Mouse (Mus musculus): ENCODE measurements around the gene Stk33. TPM values are rescaled to one million over a fixed set of nuclear protein-coding genes. Genes with fewer than 3 reads are reported as not detected.
A peak's percentile ranks its signal among the peaks of the same experiment; 100 is the strongest.

Gene Stk33
- polyA plus RNA-seq, 1 experiment from 2014 or later = 7.8 TPM

- Histone ChIP-seq H3K27me3 (replicated peaks) (no peaks in the 10 kb centered on the region), H3K27ac (peak overlapping the region; percentile 67), H3K9ac (no peak overlapping the region), H3K4me3 (no peak overlapping the region), H3K4me2 (no peak overlapping the region), H3K36me3 (replicated peaks) (no peaks in the 10 kb centered on the region), H3K9me3 (no peaks in the 10 kb centered on the region), H3K4me1 (peaks cover 45% of the 10 kb centered on the region)
- no peak for ATAC-seq (replicated peaks)
- 18% methylated on average over 5 of the region's 5 CpGs for WGBS
These were observed 204.4 kb downstream of the Stk33 start for GRCm38 (mm10) chr7:109234476-109234875.

- 13% methylated on average over 11 of the region's 11 CpGs for WGBS
- no peak overlapping the region for H3K4me2 ChIP-seq
- peaks cover 45% of the 10 kb centered on the region for H3K4me1 ChIP-seq
- no peaks in the 10 kb centered on the region for H3K27me3 ChIP-seq (replicated peaks)
- no peaks in the 10 kb centered on the region for H3K9me3 ChIP-seq
- H3K4me3 ChIP-seq = no peak overlapping the region
- no peaks in the 10 kb centered on the region for H3K36me3 ChIP-seq (replicated peaks)
- ATAC-seq (replicated peaks) = peak; percentile 89
- H3K27ac ChIP-seq = peak overlapping the region; percentile 72
- no peak overlapping the region for H3K9ac ChIP-seq
These were observed 207.0 kb downstream of the Stk33 start for GRCm38 (mm10) chr7:109231881-109232321.

GRCm38 (mm10) chr7:109231307-109231706, 207.6 kb downstream of the Stk33 start:
- Histone ChIP-seq H3K4me1 (peaks cover 45% of the 10 kb centered on the region), H3K4me2 (no peak overlapping the region), H3K27me3 (replicated peaks) (no peaks in the 10 kb centered on the region), H3K27ac (peak overlapping the region; percentile 68), H3K4me3 (no peak overlapping the region), H3K9ac (no peak overlapping the region), H3K9me3 (no peaks in the 10 kb centered on the region), H3K36me3 (replicated peaks) (no peaks in the 10 kb centered on the region)
- WGBS = 21% methylated on average over 5 of the region's 5 CpGs
- peak; percentile 37 for ATAC-seq (replicated peaks)

- no peak overlapping the region for H3K4me2 ChIP-seq
- no peak overlapping the region for H3K9ac ChIP-seq
- 8% methylated on average over 2 of the region's 2 CpGs for WGBS
- H3K9me3 ChIP-seq = no peaks in the 10 kb centered on the region
- no peak overlapping the region for H3K4me3 ChIP-seq
- H3K27ac ChIP-seq = peak overlapping the region; percentile 68
- peaks cover 45% of the 10 kb centered on the region for H3K4me1 ChIP-seq
- ATAC-seq (replicated peaks) = peak; percentile 5
- no peaks in the 10 kb centered on the region for H3K27me3 ChIP-seq (replicated peaks)
- no peaks in the 10 kb centered on the region for H3K36me3 ChIP-seq (replicated peaks)
These were observed 208.1 kb downstream of the Stk33 start for GRCm38 (mm10) chr7:109230806-109231205.

Other genes starting within 250 kb of the Stk33 start
- gene Trim66, start 69.1 kb upstream of the Stk33 start, polyA plus RNA-seq (2015; fragmentation: Nextera tagmentation; extraction: Ambion mirVana) = 0.92 and 1.1 TPM in 2 replicates
- gene Rpl27a, start 80.1 kb upstream of the Stk33 start, polyA plus RNA-seq (2015; fragmentation: Nextera tagmentation; extraction: Ambion mirVana) = 64.4 and 67.9 TPM in 2 replicates

All from midbrain, embryonic 15.5 days (tissue).